Mouse (Mus musculus) left cerebral cortex, postnatal 25 days (tissue): ENCODE data around the gene Gabrr3. TPM values are rescaled to one million over a fixed set of nuclear protein-coding genes. Genes with fewer than 3 reads are reported as not detected.
A peak's percentile ranks its signal among the peaks of the same experiment; 100 is the strongest.

Experiments used
- DNase-seq, 2 experiments: peaks; one replicate each; pipeline ENCODE4 v3.0.0; 2022; ENCODE audit warnings: low spot score in 2 of 2, mixed read lengths in 1 of 2
- intact Hi-C: fragments of 180-260 bp; cut with DNase I; formaldehyde crosslinking; loops from one replicate; pipeline ENCODE4 v1.15.1; 2025
- total RNA-seq, 2 experiments: library from RNA; stranded (reverse); gene quantifications; 2 replicates each; pipeline ENCODE4 v1.2.3; 2021

Gene Gabrr3
- under 1 TPM; 0.07 to 0.09 TPM for total RNA-seq

DNA sequence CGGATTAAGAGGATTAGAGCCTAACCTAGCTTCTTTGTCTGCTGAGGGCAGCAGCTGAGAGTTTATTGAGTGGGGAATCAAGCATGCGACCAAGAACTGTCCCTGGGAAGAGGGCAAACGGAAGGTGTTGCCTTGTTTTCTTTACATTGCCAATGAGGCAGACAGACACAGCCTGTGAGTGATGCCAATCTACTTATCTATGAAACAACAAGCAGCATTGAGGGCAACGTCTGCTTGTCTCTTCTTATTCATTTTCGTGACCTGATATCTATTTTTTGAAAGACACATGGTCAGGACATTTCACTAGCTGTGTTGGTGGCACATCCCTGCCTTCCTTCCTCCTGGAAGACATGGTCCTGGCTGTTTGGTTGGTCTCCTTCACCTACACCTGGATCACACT is at the start of gene Gabrr3:
Gene Gabrr3 (plus strand): TSS at position 301 of the 400 bp plus-strand sequence.
- intact Hi-C loops, result loop anchor here (10.0 kb wide), 3 partner anchors 782 to 1112 kb away; no protein-coding TSS in a partner anchor
- DNase-seq, result no peak

DNA sequence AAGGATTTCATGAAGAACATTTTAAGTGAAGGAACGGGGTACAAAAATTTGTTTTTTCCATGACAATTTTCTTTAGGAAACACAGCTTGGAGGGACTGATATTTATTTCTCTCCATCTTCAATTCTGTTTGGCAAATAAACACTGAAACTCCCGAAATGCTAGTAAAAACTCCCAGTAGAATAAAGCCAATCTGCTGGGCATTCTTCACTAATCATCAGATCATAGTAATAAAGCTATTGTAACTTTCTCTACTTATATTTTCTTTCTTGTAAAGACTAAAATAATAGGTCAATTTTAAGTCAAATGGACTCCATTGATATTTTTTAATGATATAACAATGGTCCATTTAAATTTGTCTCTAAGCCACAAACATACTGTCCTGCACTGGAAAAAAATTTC is 43.2 kb upstream of the Gabrr3 start, which contains the start of gene Olfr209:
Gene Olfr209 (minus strand): TSS at position 101 of the 400 bp plus-strand sequence.
- DNase-seq, result no peak
- intact Hi-C loops, result no loop called here

DNA sequence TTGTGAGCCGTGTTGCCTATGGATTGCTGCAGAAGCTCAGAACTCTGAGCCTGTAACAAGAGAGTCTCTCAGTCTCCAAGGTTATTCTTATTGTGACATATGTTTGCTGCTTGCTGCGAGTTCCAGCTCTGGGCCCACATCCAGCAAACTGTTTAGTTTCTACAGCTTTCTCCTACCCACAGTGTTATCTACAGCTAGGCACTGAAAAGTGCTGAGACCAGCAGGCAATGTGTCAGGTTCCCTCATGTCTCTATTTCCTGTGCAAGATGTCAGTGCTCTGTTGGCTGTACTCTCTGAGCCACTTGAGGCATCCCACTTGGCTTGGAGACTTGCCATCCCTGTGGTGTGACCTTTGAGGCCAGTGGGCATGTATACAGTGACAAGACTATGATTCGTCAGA is 13.8 kb upstream of the Gabrr3 start:
- intact Hi-C loops, result no loop called here
- DNase-seq, result peak; percentile 59 to 93

- no peak for DNase-seq
- intact Hi-C loops, result loop anchor here (10.0 kb wide), 3 partner anchors 776 to 1106 kb away; no protein-coding TSS in a partner anchor
Measured at GRCm38 (mm10) chr16:59401102-59401501, 6.0 kb upstream of the Gabrr3 start.

DNA sequence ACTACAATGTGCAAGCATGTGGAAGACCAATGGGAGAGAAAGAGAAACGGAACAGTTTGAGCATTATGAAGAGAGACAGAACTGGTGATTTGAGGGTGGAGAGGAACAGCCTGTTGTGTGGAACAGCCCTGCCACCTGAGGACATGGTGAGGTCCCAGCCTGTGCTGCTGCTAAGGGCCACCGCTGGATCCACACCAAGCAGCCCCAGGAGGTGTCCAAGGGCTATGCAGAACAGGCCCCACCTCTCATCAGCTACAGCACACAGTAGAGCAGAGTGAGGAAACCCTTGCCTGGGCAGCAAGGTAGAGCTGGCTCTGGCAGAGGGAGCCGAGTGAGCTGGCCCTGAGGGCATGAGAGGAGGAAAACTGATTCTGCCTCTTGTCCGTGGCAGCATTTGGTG is 5.1 kb upstream of the Gabrr3 start:
- no peak for DNase-seq
- intact Hi-C loops, result loop anchor here (10.0 kb wide), 3 partner anchors 777 to 1107 kb away; no protein-coding TSS in a partner anchor

DNA sequence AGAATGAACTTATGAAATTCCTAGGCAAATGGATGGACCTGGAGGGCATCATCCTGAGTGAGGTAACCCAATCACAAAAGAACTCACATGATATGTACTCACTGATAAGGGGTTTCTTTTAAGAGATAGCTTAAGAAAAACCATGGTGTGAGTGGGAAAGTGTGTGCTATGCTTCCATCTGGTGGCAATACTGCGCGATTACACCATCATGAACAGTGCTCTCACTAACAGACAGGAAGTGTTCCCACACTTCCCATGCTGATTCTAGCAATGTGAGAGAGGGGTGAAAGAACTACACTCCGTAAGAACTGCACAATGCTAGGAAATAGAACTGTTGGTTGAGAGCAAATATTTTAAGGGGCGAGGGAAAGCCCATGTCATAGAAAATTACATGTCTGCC is 3.4 kb upstream of the Gabrr3 start:
- peak; percentile 31 to 56 for DNase-seq
- intact Hi-C loops, result loop anchor here (10.0 kb wide), 3 partner anchors 779 to 1109 kb away; no protein-coding TSS in a partner anchor

GRCm38 (mm10) chr16:59404798-59405197 is 2.3 kb upstream of the Gabrr3 start:
- intact Hi-C loops, result loop anchor here (10.0 kb wide), 3 partner anchors 780 to 1110 kb away; no protein-coding TSS in a partner anchor
- DNase-seq, result no peak

DNA sequence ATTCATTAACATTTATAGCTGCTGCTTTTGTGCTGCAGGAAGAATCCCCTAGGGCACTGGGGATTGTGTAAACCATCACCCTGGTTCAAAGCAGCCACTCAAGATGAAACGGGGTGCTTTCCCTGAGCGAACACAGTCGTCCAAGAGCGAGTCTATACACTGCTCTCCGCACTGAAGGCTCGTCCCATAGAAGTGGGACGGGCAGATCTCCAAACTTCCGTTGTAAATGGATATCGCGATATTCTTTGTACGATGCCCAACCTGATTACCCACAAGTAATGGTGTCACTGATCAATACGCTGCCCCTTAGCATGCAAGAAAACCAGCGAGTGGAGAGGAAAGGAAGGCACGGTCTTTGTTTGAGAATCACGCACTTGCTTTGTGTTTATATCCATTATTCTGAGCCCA is 2.2 kb downstream of the Gabrr3 start:
- intact Hi-C loops, result loop anchor here (10.0 kb wide), 3 partner anchors 785 to 1115 kb away; no protein-coding TSS in a partner anchor
- DNase-seq, result no peak

- intact Hi-C loops, result loop anchor here (10.0 kb wide), 3 partner anchors 785 to 1115 kb away; no protein-coding TSS in a partner anchor
- DNase-seq, result no peak
Measured at GRCm38 (mm10) chr16:59409800-59410199, 2.7 kb downstream of the Gabrr3 start.

DNA sequence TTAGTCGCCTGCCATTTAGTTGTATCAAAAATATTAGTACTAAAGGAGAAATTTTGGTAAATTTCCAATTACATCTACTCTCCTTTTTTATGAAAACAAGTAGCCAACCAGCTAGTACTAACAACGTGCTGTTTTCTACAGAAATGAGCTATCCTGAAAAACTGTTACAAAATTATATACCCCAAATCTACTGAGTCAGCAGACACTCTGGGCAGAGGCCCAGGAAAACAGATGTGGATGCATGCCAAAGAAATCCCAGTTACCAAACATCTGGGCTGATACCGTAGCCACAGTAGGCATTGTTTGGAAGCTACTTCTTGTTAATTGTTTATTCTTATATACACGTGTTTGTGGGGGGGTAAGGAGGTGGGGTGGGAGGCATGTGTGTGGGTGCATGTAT is 6.3 kb downstream of the Gabrr3 start:
- no peak for DNase-seq
- intact Hi-C loops, result no loop called here

- intact Hi-C loops, result loop anchor here (5.0 kb wide), 1 partner anchor 52 kb away; the partner anchor contains the start of gene Riox2
- no peak for DNase-seq
Measured at GRCm38 (mm10) chr16:59420237-59420866, 13.2 kb downstream of the Gabrr3 start.

- DNase-seq, result peak; percentile 78 to 84
- intact Hi-C loops, result loop anchor here (1.0 to 5.0 kb wide), 2 partner anchors 51 to 196 kb away; partner anchors contain the start of gene Riox2
Measured at GRCm38 (mm10) chr16:59420867-59421251, 13.7 kb downstream of the Gabrr3 start.

DNA sequence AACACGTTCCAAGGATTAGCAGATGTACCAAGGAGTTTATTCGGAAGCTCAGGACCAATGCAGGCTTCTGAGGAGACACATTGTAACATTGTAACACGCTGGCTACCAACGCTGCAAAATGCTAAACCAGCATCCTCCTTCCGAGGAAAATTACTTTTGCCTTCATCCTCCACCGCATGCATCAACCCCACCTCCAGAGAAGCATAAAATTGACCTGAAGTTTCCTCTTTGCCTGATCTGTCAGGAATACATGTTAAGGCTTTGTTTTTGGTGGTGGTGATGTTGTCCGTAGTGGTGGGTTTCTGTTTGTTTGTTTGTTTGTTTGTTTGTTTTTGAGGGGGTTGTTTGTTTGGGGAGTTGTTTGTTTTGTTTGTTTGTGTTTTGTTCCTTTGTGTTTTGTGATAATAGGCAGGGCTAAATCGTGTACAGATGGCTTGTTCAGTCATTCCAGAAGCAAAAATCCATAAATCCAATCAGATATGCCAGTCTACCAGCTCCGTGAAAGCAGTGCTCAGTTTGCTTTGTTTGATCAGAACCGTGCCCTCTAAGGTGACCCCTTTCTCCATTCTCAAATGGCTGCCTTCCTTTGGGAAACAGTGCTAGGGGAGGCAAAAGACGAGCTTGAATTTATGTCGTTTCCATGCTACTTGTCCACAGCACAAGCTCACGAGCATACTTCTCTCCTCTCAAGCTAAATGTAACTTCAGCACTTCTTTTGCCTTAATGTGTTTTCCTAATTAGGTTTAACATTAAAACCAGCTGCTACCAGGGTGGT is 14.6 kb downstream of the Gabrr3 start:
- no peak for DNase-seq
- intact Hi-C loops, result loop anchor here (1.0 to 5.0 kb wide), 2 partner anchors 51 to 196 kb away; partner anchors contain the start of gene Riox2

GRCm38 (mm10) chr16:59427960-59428359 is 20.8 kb downstream of the Gabrr3 start:
- DNase-seq, result no peak
- intact Hi-C loops, result no loop called here

DNA sequence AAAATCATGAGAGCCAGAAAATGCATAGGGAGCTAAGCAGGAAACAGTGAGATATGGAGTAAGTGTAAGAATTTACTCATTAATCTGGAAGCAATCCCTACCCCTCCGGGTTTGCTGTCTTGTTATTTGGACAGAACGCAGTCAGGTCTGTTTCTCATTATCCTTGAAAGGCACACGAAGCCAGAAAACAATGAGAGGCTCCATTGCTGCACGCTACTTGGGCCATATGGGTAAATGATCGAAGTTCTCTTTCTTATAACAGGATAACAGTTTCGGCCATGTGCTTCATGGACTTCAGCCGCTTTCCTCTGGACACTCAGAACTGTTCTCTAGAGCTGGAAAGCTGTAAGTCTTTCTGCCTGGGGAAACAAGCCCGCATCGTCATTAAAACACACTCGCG is 26.0 kb downstream of the Gabrr3 start:
- intact Hi-C loops, result no loop called here
- no peak for DNase-seq

GRCm38 (mm10) chr16:59444880-59445559 is 37.9 kb downstream of the Gabrr3 start:
- intact Hi-C loops, result no loop called here

DNA sequence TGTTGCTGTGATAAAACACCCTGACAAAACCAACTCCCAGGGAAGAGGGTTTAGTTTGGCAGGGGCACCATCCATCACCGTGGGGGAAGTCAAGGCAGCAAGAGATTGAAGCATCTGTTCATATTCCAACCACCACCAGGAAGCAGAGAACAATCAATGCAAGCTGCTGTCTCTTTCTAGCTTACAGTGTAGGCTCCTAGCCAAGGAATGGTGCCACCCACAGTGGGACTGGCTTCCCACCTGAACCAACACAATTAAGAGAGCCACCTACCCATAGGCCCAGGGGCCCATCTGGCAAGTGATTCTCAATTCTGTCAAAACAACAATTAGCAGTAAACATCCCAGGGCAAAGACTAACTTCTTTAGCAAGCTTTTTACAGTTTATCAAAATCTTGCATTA is 41.0 kb downstream of the Gabrr3 start:
- no peak for DNase-seq
- intact Hi-C loops, result no loop called here

More at GRCm38 (mm10) chr16:59444880-59445559, 37.9 kb downstream of the Gabrr3 start:
- DNase-seq, result no peak

DNA sequence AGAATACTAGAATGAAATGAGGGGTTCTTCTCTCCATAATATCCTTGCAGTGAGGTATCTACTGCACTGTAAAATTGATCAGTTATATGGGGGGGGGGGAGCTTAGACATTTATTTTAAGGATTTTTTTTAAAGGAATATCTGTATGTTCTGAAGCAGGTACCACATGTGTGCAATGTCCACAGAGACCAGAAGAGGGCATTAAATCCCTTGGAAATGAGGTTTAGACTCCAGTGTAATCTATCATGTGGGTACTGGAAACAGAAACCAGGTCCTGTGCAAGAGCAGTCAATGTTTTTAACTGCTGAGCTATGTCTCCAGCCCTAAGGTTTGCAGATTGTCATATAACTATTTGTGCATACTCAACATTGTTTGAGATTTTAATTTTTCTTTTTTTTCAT is 42.0 kb downstream of the Gabrr3 start:
- no peak for DNase-seq
- intact Hi-C loops, result no loop called here

DNA sequence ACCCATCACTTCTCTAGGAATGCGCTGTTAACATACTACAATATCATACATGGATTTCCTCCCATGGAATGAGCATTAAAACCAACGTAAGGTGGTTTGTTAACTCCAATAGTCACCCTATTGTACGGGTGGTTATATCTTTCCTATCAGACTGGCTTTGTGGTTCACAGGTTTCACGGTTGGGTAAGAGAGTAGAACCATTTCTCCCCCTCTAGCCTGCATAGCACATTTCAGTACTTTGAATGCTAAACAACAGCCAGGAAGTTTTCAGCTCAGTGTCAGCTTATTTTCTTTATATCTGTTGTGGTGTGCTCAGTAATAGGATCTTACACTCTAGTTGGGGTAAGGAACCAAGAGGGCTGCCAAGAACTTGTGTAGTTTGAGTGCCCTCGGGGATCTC is 44.7 kb downstream of the Gabrr3 start:
- DNase-seq, result no peak
- intact Hi-C loops, result no loop called here
